Mouse (Mus musculus) heart, embryonic 15.5 days (tissue): ENCODE measurements around the gene Bnip3. TPM values are rescaled to one million over a fixed set of nuclear protein-coding genes. Genes with fewer than 3 reads are reported as not detected.

ENCODE experiments used
- ATAC-seq: fragments of 200-750 bp; cut with Nextera tagmentation; replicated peaks from 2 replicates; pipeline ENCODE4 v1.8.0; 2017; ENCODE audit warnings: low read depth, moderate TSS enrichment; ENCODE audit not compliant: insufficient number of reproducible peaks, insufficient read depth, low FRiP score
- H3K27ac ChIP-seq: fragments of 300-500 bp; sonication (generic); 2 replicates; pipeline ENCODE4 v1.5.1; 2015; ENCODE audit warnings: mild to moderate bottlenecking, inconsistent platforms
- H3K27me3 ChIP-seq: fragments of 300-500 bp; sonication (generic); 2 replicates; pipeline ENCODE4 v1.6.1; 2015; ENCODE audit warnings: inconsistent platforms
- H3K36me3 ChIP-seq: fragments of 300-500 bp; sonication (generic); 2 replicates; pipeline ENCODE4 v1.6.1; 2015; ENCODE audit warnings: mild to moderate bottlenecking, inconsistent platforms
- H3K4me1 ChIP-seq: fragments of 300-500 bp; sonication (generic); replicated peaks from 2 replicates; pipeline ENCODE4 v1.6.1; 2015; ENCODE audit warnings: inconsistent platforms
- H3K4me2 ChIP-seq: fragments of 300-500 bp; sonication (generic); 2 replicates; pipeline ENCODE4 v1.6.1; 2015; ENCODE audit warnings: inconsistent platforms, mild to moderate bottlenecking, moderate library complexity
- H3K4me3 ChIP-seq: fragments of 300-500 bp; sonication (generic); 2 replicates; pipeline ENCODE4 v1.5.1; 2015; ENCODE audit warnings: mild to moderate bottlenecking, inconsistent platforms
- H3K9ac ChIP-seq: fragments of 300-500 bp; sonication (generic); 2 replicates; pipeline ENCODE4 v1.6.1; 2015; ENCODE audit warnings: mild to moderate bottlenecking, inconsistent platforms
- H3K9me3 ChIP-seq: fragments of 300-500 bp; sonication (generic); replicated peaks from 2 replicates; pipeline ENCODE4 v1.6.1; 2016; ENCODE audit warnings: inconsistent platforms
- WGBS: fragments of 180-500 bp; shearing (Covaris S2); methylation state at CpG from one replicate; pipeline ENCODE4 v1.1.7; 2015; ENCODE audit warnings: mixed read lengths; 5-methylcytosine and 5-hydroxymethylcytosine counted together
- polyA plus RNA-seq: library from polyadenylated mRNA; unstranded; fragments of >200 nt; fragmentation: Nextera tagmentation; extraction: Ambion mirVana; gene quantifications from 2 replicates; pipeline ENCODE4 v1.2.1, GENCODE M21; 2015

Gene Bnip3
- 187 and 248 TPM in 2 replicates for polyA plus RNA-seq

DNA sequence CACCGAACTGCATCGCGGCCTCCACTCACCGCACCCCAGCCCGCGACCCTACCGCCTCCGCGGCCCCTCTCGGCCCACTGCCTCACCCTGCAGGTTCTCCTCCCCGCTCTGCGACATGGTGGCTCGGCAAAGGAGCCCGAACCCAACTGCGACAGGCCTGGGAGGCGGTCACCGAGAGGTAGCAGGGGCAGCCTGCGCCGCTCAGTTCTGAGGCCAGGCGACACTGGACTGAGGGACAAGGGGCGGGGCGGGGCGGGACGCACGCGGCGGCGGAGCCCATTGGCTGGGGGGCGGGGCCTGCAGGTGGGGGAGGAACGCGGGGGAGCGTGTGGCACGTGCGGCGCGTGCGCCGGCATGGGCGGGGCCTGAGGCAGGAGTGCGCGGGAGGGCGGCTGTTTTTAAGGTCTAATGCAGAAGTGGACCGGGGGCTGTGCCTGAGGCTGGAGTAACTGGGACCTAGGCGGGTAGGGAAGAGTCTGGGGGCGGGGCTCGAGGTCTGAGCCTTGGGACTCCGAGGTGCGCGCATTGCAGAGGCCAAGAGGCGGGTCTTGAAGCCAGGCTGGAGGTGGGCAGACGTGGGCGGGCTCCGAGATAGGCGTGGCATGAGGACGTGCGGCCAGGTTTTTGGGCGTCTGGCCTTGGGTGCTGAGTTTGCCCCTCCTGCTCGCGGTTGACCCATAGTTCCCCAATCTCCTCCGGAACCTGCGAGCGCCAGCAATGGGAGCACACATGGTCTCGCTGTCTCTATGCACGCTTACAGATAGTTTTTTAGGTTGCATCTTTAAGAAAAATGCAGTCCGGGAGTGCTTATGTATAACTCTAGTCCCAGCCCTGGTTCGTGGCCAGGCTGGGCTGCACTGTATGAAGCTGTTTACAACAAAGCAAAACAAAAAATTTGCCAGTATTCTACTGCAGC, at the start of gene Bnip3:
Bnip3 (minus strand) TSS at position 243 of the 916 bp plus-strand sequence.
- H3K27me3 ChIP-seq = no peaks in the 10 kb centered on the region
- under 1% methylated on average over 65 of the region's 66 CpGs for WGBS
- ATAC-seq = peak; percentile 94

DNA sequence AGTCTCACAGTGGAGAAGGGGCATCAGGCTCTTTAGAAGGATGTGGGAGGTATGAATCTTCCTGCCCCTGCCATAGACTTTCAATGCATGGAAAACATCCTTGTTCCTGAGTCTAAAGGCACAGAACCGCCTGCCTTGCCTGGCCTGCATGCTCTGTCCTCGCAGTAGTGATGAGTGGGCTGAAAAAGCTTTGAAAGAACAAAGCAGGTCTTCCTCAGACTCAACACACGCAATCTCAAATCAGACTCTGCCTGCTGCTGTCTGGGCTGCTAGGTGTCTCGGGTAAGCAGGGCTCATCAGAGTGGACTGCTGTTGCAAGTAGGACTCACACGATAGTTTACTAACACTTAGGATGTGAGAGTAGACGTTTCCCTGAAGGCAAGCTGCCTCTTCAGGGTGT, 47.8 kb upstream of the Bnip3 start:
- ATAC-seq = no peak
- Histone ChIP-seq H3K4me3 (no peak overlapping the region), H3K9ac (no peak overlapping the region), H3K27ac (no peak overlapping the region), H3K4me2 (no peak overlapping the region), H3K9me3 (no peaks in the 10 kb centered on the region), H3K4me1 (no peaks in the 10 kb centered on the region), H3K36me3 (no peaks in the 10 kb centered on the region), H3K27me3 (peaks cover 4% of the 10 kb centered on the region; the same call in 1 of the 2 replicates)
- WGBS = 61% methylated on average over 6 of the region's 6 CpGs

More for the DNA sequence above, at the start of gene Bnip3:
- no peaks in the 10 kb centered on the region for H3K36me3 ChIP-seq
- no peaks in the 10 kb centered on the region for H3K9me3 ChIP-seq
- H3K4me1 ChIP-seq = peaks cover 28% of the 10 kb centered on the region
- H3K4me3 ChIP-seq = peak within 1 kb of the TSS; percentile 92
- peak within 1 kb of the TSS; percentile 98 for H3K9ac ChIP-seq
- peak within 1 kb of the TSS; percentile 87 for H3K4me2 ChIP-seq
- H3K27ac ChIP-seq = peak within 1 kb of the TSS; percentile 93

DNA sequence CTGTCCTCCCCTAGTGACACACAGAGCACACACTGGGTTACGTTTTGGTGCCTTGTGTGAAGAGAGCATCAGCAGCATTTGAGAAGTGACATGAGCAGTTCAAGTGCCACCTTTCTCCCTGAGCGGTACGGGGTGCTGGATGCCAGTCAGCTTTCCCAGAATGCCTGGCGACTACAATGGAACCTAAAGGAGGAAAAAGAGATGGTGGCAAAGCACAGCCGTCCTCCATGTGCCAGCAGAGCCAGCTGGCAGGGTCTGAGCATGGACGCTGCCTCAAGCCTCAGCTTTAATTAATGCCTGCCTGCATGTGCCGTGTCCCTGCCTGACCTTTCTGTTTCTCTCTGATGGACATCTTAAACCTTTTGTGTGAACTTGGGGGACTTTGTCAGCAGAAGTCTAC, 46.5 kb upstream of the Bnip3 start:
- no peaks in the 10 kb centered on the region for H3K4me1 ChIP-seq
- H3K27me3 ChIP-seq = peaks cover 4% of the 10 kb centered on the region; the same call in 1 of the 2 replicates
- H3K27ac ChIP-seq = no peak overlapping the region
- no peak overlapping the region for H3K4me3 ChIP-seq
- no peak for ATAC-seq
- no peak overlapping the region for H3K4me2 ChIP-seq
- H3K9ac ChIP-seq = no peak overlapping the region
- no peaks in the 10 kb centered on the region for H3K36me3 ChIP-seq
- no peaks in the 10 kb centered on the region for H3K9me3 ChIP-seq
- 82% methylated on average over 7 of the region's 7 CpGs for WGBS

DNA sequence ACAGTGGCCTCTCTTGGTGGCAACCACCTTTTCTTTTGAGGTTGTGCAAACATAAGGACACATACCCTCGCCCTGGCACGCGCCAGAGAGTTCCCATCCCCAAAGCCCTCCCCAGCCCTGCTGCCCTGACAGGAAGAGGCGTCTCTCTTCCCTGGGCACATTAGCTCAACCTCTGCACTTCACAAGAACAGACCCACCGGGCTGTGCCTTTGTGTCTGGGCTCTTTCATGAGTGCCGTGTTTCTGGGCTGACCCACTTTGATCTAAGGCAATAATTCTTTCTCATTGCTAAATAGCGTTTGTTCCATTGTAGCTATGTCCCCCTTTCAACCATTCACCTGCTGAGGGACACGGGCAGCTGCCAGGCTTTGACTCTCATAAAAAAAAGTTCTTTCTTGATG, 39.0 kb upstream of the Bnip3 start:
- H3K4me3 ChIP-seq = no peak overlapping the region
- no peak overlapping the region for H3K4me2 ChIP-seq
- 67% methylated on average over 8 of the region's 8 CpGs for WGBS
- no peak overlapping the region for H3K27ac ChIP-seq
- H3K4me1 ChIP-seq = no peaks in the 10 kb centered on the region
- ATAC-seq = no peak
- H3K9me3 ChIP-seq = no peaks in the 10 kb centered on the region
- H3K27me3 ChIP-seq = peaks cover 6% of the 10 kb centered on the region
- no peaks in the 10 kb centered on the region for H3K36me3 ChIP-seq
- no peak overlapping the region for H3K9ac ChIP-seq

DNA sequence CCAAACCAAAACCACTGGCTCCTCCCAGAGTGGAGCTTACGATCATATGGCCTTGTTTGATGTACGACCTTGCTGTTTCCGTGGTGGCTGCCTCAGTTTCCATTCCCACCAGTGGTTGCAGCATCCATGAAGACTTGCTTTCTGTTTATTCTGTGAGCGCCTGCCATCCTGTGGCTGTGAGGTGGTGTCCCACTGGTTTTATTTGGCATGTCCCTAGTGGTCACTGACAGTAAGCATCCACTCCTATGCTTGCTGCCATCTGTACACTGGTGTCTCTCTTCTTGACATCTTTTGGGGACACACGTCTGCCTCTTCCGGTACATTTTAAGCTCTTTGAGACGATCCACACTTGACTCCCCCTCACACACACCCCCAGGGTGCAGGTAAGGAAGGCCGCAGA, 38.4 kb upstream of the Bnip3 start:
- H3K4me3 ChIP-seq = no peak overlapping the region
- ATAC-seq = no peak
- no peaks in the 10 kb centered on the region for H3K9me3 ChIP-seq
- no peak overlapping the region for H3K9ac ChIP-seq
- H3K36me3 ChIP-seq = no peaks in the 10 kb centered on the region
- WGBS = 84% methylated on average over 8 of the region's 8 CpGs
- H3K27me3 ChIP-seq = peaks cover 11% of the 10 kb centered on the region
- no peak overlapping the region for H3K4me2 ChIP-seq
- no peaks in the 10 kb centered on the region for H3K4me1 ChIP-seq
- H3K27ac ChIP-seq = no peak overlapping the region

DNA sequence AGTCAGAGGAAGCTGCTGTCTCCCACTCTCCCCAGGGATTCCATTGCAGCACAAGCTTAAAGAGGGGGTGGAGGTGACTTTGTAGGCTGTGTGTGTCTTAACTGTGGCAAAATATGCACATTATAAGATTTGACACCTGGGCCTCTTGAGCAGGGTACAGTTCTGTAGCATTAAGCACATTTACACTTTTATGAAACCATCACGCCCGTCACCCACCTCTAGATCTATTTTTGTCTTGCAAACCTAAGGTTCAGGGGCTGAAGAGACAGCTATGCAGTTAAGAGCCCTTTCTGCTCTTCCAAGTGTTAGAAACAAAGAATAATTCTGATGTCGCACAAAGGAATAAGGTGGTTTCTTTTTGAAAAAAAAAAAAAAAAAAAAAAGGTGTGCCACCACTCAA, 36.3 kb upstream of the Bnip3 start:
- H3K27me3 ChIP-seq = peaks cover 32% of the 10 kb centered on the region
- 35% methylated on average over 3 of the region's 3 CpGs for WGBS
- no peak overlapping the region for H3K4me3 ChIP-seq
- H3K27ac ChIP-seq = no peak overlapping the region
- H3K4me2 ChIP-seq = no peak overlapping the region
- H3K36me3 ChIP-seq = no peaks in the 10 kb centered on the region
- H3K9ac ChIP-seq = no peak overlapping the region
- no peak for ATAC-seq
- peaks cover 6% of the 10 kb centered on the region for H3K4me1 ChIP-seq
- no peaks in the 10 kb centered on the region for H3K9me3 ChIP-seq

DNA sequence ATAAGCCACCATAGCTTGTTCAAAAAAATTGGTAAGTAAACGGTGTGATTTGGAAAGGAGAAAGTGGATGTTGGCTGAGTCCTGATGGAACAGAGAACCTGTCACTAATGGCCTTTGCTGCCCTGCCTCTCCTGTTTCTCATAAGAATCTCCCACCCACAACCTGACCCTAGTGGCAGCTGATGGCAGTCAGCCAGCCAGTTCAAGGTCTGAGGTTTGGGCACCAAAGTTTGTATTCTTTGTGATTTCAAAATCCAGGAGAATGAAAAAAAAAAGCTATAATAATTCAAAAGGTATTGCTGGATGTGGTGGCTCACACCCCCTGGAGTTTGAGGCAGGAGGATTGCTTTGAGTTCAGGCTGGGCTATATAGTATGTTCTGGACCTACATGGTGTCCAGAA, 33.0 kb upstream of the Bnip3 start:
- WGBS = 81% methylated on average over 1 of the region's 1 CpGs
- ATAC-seq = no peak
- H3K4me3 ChIP-seq = no peak overlapping the region

DNA sequence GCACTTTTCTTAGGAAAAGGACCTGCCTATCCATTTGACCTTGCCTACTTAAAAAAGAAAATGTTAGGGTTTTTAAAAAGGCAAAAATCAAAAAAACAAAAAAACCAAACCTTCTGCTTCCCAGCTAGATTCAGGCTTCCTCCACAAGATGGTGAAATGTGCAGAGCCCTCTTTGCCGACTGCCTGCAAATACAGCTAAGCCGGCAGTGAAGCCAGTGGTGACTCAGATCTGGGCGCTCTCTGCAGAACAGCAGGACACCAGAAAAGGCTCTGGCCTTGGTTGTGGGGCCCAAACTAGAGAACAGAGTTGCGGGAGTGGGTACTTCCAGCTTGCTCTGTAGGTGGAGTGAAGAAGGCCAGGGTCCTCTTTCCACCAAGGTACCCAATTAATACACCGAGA, 32.3 kb upstream of the Bnip3 start:
- Histone ChIP-seq H3K36me3 (no peaks in the 10 kb centered on the region), H3K27me3 (peaks cover 61% of the 10 kb centered on the region), H3K4me2 (peak overlapping the region; percentile 92; the same call in 1 of the 2 replicates), H3K27ac (no peak overlapping the region), H3K9me3 (no peaks in the 10 kb centered on the region), H3K4me3 (no peak overlapping the region; the same call in 1 of the 2 replicates), H3K4me1 (peaks cover 13% of the 10 kb centered on the region), H3K9ac (no peak overlapping the region)
- ATAC-seq = no peak
- 36% methylated on average over 5 of the region's 5 CpGs for WGBS

More for the DNA sequence above, 33.0 kb upstream of the Bnip3 start:
- Histone ChIP-seq H3K9ac (no peak overlapping the region), H3K4me1 (peaks cover 13% of the 10 kb centered on the region), H3K27me3 (peaks cover 61% of the 10 kb centered on the region), H3K36me3 (no peaks in the 10 kb centered on the region), H3K9me3 (no peaks in the 10 kb centered on the region), H3K4me2 (no peak overlapping the region), H3K27ac (no peak overlapping the region)

DNA sequence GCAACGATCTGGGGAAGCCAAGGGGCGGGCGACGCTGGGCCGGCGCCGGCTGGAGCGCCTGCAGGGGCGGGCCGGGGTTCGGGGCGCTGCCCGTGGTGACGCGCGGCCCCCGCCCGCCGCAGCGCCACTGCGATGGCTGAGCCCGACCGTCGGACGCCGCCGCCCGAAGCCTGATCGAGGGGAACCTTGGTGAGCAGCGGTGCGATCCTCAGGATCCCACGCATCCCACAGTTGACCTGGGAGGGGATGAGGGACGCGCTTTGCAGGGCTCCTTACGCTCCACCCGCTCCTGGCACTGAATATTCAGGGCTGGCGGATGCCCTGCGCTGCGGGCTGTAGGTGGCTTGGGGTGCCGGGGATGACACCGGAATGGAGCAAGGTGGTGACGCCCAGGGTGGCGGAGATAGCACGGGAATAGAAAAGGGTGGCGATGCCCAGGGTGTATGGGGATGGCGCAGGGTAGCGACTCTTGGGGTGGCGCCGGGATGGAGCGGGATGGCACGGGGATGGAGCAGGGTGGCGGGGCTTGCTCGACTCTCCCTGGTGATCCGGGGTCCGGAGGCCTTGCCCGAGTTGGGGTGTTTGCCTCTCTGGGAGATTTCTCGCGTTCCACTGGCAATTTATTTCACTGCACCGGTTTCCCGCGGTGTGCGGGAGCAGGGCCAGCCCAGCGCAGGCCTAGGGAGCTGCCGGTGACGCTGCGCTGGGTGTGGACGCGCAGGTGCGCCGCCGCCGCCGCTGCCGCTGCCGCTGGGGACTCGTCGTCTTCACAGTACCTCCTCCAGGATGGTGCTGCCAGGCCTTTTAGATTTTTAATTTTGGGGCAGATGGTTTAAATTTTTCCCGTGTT, 31.5 kb upstream of the Bnip3 start, which contains the start of gene Jakmip3:
Jakmip3 (plus strand) TSS at position 119 of the 850 bp plus-strand sequence.
- H3K36me3 ChIP-seq = no peaks in the 10 kb centered on the region
- peaks cover 13% of the 10 kb centered on the region for H3K4me1 ChIP-seq
- H3K4me3 ChIP-seq = peak within 1 kb of the TSS; percentile 54
- peak within 1 kb of the TSS; percentile 49 for H3K9ac ChIP-seq
- ATAC-seq = no peak
- H3K27ac ChIP-seq = no peak within 1 kb of the TSS
- no peaks in the 10 kb centered on the region for H3K9me3 ChIP-seq
- H3K27me3 ChIP-seq = peaks cover 61% of the 10 kb centered on the region
- peak within 1 kb of the TSS; percentile 92 for H3K4me2 ChIP-seq
- WGBS = under 1% methylated on average over 78 of the region's 78 CpGs

DNA sequence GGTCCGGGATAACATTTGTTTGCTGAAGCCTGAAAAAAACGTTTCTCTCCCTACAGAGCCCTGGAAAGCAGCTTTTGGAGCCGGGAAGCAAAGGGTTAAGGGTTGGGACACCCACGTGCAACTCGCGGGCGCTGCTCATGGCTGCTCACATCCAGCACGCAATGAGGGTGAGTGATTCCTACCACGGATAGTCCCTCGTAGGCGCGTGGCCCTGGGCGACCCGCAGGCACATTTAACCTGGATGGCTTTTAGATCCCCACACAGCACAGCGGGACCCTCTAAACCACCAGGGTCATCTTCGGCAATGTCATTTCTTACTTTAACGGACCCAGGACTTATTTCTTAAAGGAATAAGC, 30.9 kb upstream of the Bnip3 start:
- 2% methylated on average over 17 of the region's 17 CpGs for WGBS
- peaks cover 13% of the 10 kb centered on the region for H3K4me1 ChIP-seq
- H3K9ac ChIP-seq = peak overlapping the region; percentile 49
- no peak overlapping the region for H3K27ac ChIP-seq
- no peaks in the 10 kb centered on the region for H3K9me3 ChIP-seq
- H3K27me3 ChIP-seq = peaks cover 61% of the 10 kb centered on the region
- no peaks in the 10 kb centered on the region for H3K36me3 ChIP-seq
- H3K4me3 ChIP-seq = peak overlapping the region; percentile 54
- peak overlapping the region; percentile 92 for H3K4me2 ChIP-seq
- ATAC-seq = no peak

DNA sequence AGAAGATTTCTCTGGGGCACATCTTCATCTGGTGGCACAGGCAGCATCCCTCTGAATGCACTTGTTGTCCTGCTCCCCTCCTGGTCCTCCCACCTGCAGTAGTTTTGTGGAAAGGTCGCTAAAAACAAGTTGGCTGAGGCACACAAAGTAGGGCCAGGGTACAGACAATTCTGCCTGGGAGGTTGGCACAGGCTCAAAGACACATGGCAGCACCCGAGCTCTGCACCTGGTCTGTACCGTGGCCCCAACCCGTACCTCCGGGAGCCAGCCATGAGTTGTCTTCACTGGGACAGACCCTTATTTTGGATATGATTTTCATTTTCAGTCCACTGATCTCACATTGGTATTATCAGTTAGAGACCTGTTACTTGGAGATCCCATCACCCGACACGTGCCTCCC, 29.7 kb upstream of the Bnip3 start:
- no peak overlapping the region for H3K4me2 ChIP-seq
- H3K9me3 ChIP-seq = no peaks in the 10 kb centered on the region
- H3K36me3 ChIP-seq = no peaks in the 10 kb centered on the region
- H3K9ac ChIP-seq = no peak overlapping the region
- H3K4me1 ChIP-seq = peaks cover 13% of the 10 kb centered on the region
- H3K27ac ChIP-seq = no peak overlapping the region
- ATAC-seq = no peak
- no peak overlapping the region for H3K4me3 ChIP-seq
- H3K27me3 ChIP-seq = peaks cover 61% of the 10 kb centered on the region
- WGBS = 75% methylated on average over 7 of the region's 7 CpGs
